Mouse (Mus musculus) heart, embryonic 14.5 days (tissue): ENCODE results near the gene Shld2. TPM values are rescaled to one million over a fixed set of nuclear protein-coding genes. Genes with fewer than 3 reads are reported as not detected.

Experiments
- ATAC-seq: fragments of 200-750 bp; cut with Nextera tagmentation; 2 replicates; pipeline ENCODE4 v1.8.0; 2017; ENCODE audit warnings: low read depth, moderate TSS enrichment; ENCODE audit not compliant: insufficient number of reproducible peaks, insufficient read depth, low FRiP score
- H3K27ac ChIP-seq, 2 experiments: fragments of 200-500 bp in 1 of 2; fragments of 300-500 bp in 1 of 2; sonication (generic) in 1 of 2; replicated peaks in 1 of 2; 2 replicates each; pipeline ENCODE4 v1.5.1; 2012 to 2014; ENCODE audit warnings: low read depth in 2 of 2, low read length in 2 of 2, control low read depth in 1 of 2, mild to moderate bottlenecking in 1 of 2, mixed read lengths in 1 of 2; ENCODE audit not compliant: control insufficient read depth in 1 of 2, insufficient read depth in 1 of 2
- H3K27me3 ChIP-seq: fragments of 300-500 bp; sonication (generic); 2 replicates; pipeline ENCODE4 v1.6.1; 2014; ENCODE audit warnings: mild to moderate bottlenecking, low read length, control low read depth; ENCODE audit not compliant: control insufficient read depth, insufficient read depth
- H3K36me3 ChIP-seq: fragments of 300-500 bp; sonication (generic); 2 replicates; pipeline ENCODE4 v1.6.1; 2014; ENCODE audit warnings: mild to moderate bottlenecking, control low read depth, low read length, mixed read lengths; ENCODE audit not compliant: control insufficient read depth, insufficient read depth
- H3K4me1 ChIP-seq, 2 experiments: fragments of 200-500 bp in 1 of 2; fragments of 300-500 bp in 1 of 2; sonication (generic) in 1 of 2; 2 replicates each; pipeline ENCODE4 v1.6.1; 2012 to 2014; ENCODE audit warnings: low read length in 2 of 2, control low read depth in 1 of 2, mixed read lengths in 1 of 2; ENCODE audit not compliant: control insufficient read depth in 2 of 2, insufficient read depth in 2 of 2
- H3K4me2 ChIP-seq: fragments of 300-500 bp; sonication (generic); 2 replicates; pipeline ENCODE4 v1.6.1; 2014; ENCODE audit warnings: mild to moderate bottlenecking, low read length
- H3K4me3 ChIP-seq, 2 experiments: fragments of 200-500 bp in 1 of 2; fragments of 300-500 bp in 1 of 2; sonication (generic) in 1 of 2; 2 replicates each; pipeline ENCODE4 v1.5.1; 2012 to 2014; ENCODE audit warnings: low read length in 2 of 2, mild to moderate bottlenecking in 2 of 2, control low read depth in 1 of 2, low read depth in 1 of 2, moderate library complexity in 1 of 2; ENCODE audit not compliant: control insufficient read depth in 1 of 2, insufficient read depth in 1 of 2
- H3K9ac ChIP-seq: fragments of 300-500 bp; sonication (generic); 2 replicates; pipeline ENCODE4 v1.6.1; 2014; ENCODE audit warnings: mild to moderate bottlenecking, low read length
- H3K9me3 ChIP-seq: fragments of 300-500 bp; sonication (generic); 2 replicates; pipeline ENCODE4 v1.6.1; 2016; ENCODE audit warnings: low read length, control low read depth; ENCODE audit not compliant: control insufficient read depth
- WGBS: fragments of 180-500 bp; shearing (Covaris S2); extraction: QIAGEN DNeasy Blood & Tissue Kit; methylation state at CpG from one replicate; pipeline ENCODE4 v1.1.7; 2014; 5-methylcytosine and 5-hydroxymethylcytosine counted together
- polyA plus RNA-seq: library from polyadenylated mRNA; unstranded; fragments of >200 nt; fragmentation: Nextera tagmentation; extraction: Ambion mirVana; gene quantifications from 2 replicates; pipeline ENCODE4 v1.2.1, GENCODE M21; 2014

The Shld2 gene
- polyA plus RNA-seq, 1 experiment from 2014 or later: 7.1 TPM

DNA sequence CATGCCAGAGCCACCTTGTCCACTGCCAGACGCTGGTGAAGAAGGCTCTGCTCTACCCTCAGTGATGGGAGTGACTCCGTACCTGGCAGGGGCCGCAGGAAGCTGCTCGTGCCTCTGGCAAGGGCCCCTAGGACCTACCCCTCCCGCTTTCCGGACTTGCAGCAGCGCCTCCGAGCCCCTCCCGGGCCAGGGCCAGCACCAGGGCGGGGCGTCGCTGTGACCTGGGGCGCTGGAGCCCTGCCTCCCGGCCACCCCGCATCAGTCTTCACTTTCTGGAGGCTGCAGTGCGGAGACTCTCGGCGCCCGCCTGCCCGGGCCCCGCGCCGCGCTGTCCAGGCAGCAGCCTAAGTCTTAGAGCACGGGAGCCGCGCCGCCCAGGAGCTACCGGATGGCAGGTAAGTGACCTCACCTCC, 90.5 kb downstream of the Shld2 start:
- Histone ChIP-seq H3K4me3 (peak overlapping the region; percentile 16 to 37), H3K9ac (peak overlapping the region; percentile 58), H3K9me3 (no peaks in the 10 kb centered on the region), H3K4me1 (peaks cover 7 to 10% of the 10 kb centered on the region in 2 experiments; a peak in 2 of 4 replicates), H3K27ac (no peak overlapping the region), H3K27me3 (peaks cover 34% of the 10 kb centered on the region), H3K36me3 (no peaks in the 10 kb centered on the region), H3K4me2 (peak overlapping the region; percentile 73)
- ATAC-seq: no peak
- 2% methylated on average over 29 of the region's 29 CpGs for WGBS

DNA sequence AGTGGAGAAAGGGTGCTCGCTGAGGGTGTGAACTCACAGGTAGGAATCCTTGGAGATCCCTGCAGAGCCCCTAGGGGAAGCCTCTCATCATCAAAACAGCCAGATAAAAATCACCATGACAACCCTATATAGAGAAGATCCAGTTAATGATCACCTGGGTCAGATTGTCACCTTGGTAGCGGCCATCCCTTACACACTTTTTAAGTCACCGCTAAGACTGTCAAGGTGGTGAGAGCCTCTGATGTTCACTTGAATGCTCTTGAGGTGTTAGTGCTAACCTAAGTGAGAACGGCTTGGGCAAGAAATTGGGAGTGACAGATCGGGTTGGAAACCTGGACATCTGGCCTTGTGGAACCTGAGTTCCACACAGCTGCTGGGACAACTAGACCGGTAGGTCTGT, 91.0 kb downstream of the Shld2 start, which contains the start of gene Syt15:
Gene Syt15, plus strand, starts transcription at position 301 of the 400 bp plus-strand sequence.
- no peaks in the 10 kb centered on the region for H3K36me3 ChIP-seq
- ATAC-seq: no peak
- no peak within 1 kb of the TSS for H3K27ac ChIP-seq
- WGBS: 51% methylated on average over 6 of the region's 6 CpGs
- H3K4me2 ChIP-seq: peak within 1 kb of the TSS; percentile 73
- no peaks in the 10 kb centered on the region for H3K9me3 ChIP-seq
- peaks cover 34% of the 10 kb centered on the region for H3K27me3 ChIP-seq
- peak within 1 kb of the TSS; percentile 58 for H3K9ac ChIP-seq
- H3K4me1 ChIP-seq: peaks cover 7 to 10% of the 10 kb centered on the region in 2 experiments; a peak in 2 of 4 replicates
- peak within 1 kb of the TSS; percentile 16 to 37 for H3K4me3 ChIP-seq

DNA sequence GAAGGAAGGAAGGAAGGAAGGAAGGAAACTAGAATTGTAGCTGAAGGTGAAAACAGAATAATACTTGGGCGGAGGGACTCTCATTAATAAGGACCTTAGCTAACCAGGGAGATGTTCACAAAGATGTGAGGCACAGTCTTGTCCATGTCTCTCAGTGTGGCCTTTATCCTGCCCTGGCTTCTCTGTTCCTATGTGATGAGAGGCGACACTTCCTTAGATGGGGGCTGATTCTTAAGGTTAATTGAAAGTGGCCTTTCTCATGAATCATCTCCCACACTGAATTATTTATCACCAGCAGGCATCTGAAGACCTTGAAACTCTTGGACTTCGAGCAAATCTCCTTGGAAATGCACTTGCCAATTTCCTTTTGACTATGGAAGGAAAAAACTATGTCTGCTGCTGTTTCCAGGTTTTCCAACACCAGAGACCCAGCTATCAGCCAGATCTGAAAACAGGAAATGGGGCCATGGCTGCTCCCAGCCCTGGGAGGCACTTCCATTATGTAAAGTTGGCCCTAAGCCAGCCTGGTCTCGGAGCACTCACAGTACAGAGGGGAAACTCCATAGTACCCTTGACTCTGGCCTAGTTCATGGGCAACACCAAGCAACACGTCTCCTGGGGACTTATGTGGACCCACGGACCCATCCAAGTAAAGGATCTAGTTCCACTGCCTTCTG, 94.7 kb downstream of the Shld2 start:
- 55% methylated on average over 6 of the region's 6 CpGs for WGBS
- H3K4me3 ChIP-seq: no peak overlapping the region
- no peak overlapping the region for H3K4me2 ChIP-seq
- no peaks in the 10 kb centered on the region for H3K36me3 ChIP-seq
- peak overlapping the region in 1 of 2 experiments; percentile 37; a peak in 1 of 4 replicates for H3K27ac ChIP-seq
- H3K4me1 ChIP-seq: peaks cover 7 to 10% of the 10 kb centered on the region in 2 experiments; a peak in 2 of 4 replicates
- no peaks in the 10 kb centered on the region for H3K9me3 ChIP-seq
- peak; percentile 55; the same call in 1 of the 2 replicates for ATAC-seq
- no peak overlapping the region for H3K9ac ChIP-seq
- peaks cover 27% of the 10 kb centered on the region for H3K27me3 ChIP-seq

GRCm38 (mm10) chr14:34209942-34210341, 100.4 kb downstream of the Shld2 start:
- no peaks in the 10 kb centered on the region for H3K27me3 ChIP-seq
- no peaks in the 10 kb centered on the region for H3K4me1 ChIP-seq
- WGBS: 78% methylated on average over 4 of the region's 4 CpGs
- no peak overlapping the region for H3K27ac ChIP-seq
- no peak overlapping the region for H3K4me2 ChIP-seq
- H3K4me3 ChIP-seq: no peak overlapping the region
- no peak overlapping the region for H3K9ac ChIP-seq
- H3K36me3 ChIP-seq: no peaks in the 10 kb centered on the region
- no peaks in the 10 kb centered on the region for H3K9me3 ChIP-seq
- ATAC-seq: no peak

DNA sequence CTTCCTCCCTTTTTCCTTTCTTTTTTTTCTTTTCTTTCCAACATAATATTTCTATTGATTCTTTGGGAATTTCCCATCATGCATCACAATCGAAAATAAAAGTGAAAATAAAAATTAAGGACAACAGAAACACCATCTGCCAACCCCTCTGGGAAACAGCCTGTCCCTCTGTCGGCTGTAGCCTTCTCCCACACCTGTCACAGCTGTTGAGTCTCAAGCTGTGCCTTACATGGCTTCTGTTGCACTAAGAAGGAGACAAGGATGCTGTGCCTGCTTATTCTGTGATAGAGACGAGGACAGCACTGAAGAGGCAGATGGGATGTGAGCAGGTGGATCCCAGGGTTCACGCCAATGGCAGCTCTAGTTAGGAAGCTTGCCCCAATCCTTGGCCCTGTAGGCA, 101.2 kb downstream of the Shld2 start:
- no peak overlapping the region for H3K4me3 ChIP-seq
- no peaks in the 10 kb centered on the region for H3K4me1 ChIP-seq
- no peak overlapping the region for H3K4me2 ChIP-seq
- no peaks in the 10 kb centered on the region for H3K27me3 ChIP-seq
- H3K36me3 ChIP-seq: no peaks in the 10 kb centered on the region
- H3K9ac ChIP-seq: no peak overlapping the region
- ATAC-seq: no peak
- no peaks in the 10 kb centered on the region for H3K9me3 ChIP-seq
- 58% methylated on average over 4 of the region's 4 CpGs for WGBS
- H3K27ac ChIP-seq: no peak overlapping the region

GRCm38 (mm10) chr14:34208651-34209050, 101.6 kb downstream of the Shld2 start:
- H3K27me3 ChIP-seq: no peaks in the 10 kb centered on the region
- H3K4me3 ChIP-seq: no peak overlapping the region
- WGBS: 41% methylated on average over 2 of the region's 2 CpGs
- no peak overlapping the region for H3K4me2 ChIP-seq
- ATAC-seq: no peak
- H3K27ac ChIP-seq: no peak overlapping the region
- no peaks in the 10 kb centered on the region for H3K36me3 ChIP-seq
- H3K9me3 ChIP-seq: no peaks in the 10 kb centered on the region
- no peak overlapping the region for H3K9ac ChIP-seq
- no peaks in the 10 kb centered on the region for H3K4me1 ChIP-seq

DNA sequence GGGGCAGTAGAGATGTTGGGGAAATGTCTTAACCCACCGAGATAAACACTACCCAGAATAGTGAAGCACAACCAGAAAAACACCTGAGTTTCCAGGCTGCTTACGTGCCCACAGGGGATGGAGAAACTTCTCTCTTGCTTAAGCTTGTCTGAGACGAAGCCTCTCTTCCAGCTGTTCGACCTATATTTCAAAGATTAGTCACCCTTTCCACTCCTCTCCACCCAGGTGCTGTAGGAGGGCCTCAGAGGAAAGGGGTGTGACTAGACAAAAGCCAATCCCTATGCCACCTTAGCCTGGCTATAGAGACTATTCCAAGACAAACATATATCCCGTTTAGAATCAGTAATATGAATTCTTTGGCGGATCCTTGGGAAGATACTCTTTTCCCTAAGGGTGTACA, 102.3 kb downstream of the Shld2 start:
- H3K27ac ChIP-seq: no peak overlapping the region
- no peaks in the 10 kb centered on the region for H3K4me1 ChIP-seq
- no peak overlapping the region for H3K4me2 ChIP-seq
- H3K36me3 ChIP-seq: no peaks in the 10 kb centered on the region
- H3K9me3 ChIP-seq: no peaks in the 10 kb centered on the region
- no peak overlapping the region for H3K9ac ChIP-seq
- H3K4me3 ChIP-seq: no peak overlapping the region
- WGBS: 68% methylated on average over 6 of the region's 6 CpGs
- peaks cover 4% of the 10 kb centered on the region for H3K27me3 ChIP-seq
- ATAC-seq: no peak
